Mouse (Mus musculus) ES-E14 (cell line): ENCODE results near the gene Pdyn. TPM values are rescaled to one million over a fixed set of nuclear protein-coding genes. Genes with fewer than 3 reads are reported as not detected.

Experiments used
- DNase-seq: peaks from one replicate; pipeline ENCODE4 v3.0.0-alpha.2; 2013; ENCODE audit warnings: low read depth, low spot score
- H3K27ac ChIP-seq: 2 replicates; pipeline ENCODE4 v1.5.1; 2012; ENCODE audit warnings: low read depth, mild to moderate bottlenecking, low read length, moderate library complexity, mixed read lengths; ENCODE audit not compliant: poor library complexity, insufficient read depth, severe bottlenecking
- H3K36me3 ChIP-seq: 2 replicates; pipeline ENCODE4 v1.6.1; 2012; ENCODE audit warnings: mild to moderate bottlenecking, low read length, moderate library complexity, mixed read lengths; ENCODE audit not compliant: control insufficient read depth, poor library complexity, insufficient read depth, severe bottlenecking
- H3K4me1 ChIP-seq, 2 experiments: fragments of 150-350 bp in 1 of 2; sonication (generic) in 1 of 2; 2 replicates each; pipeline ENCODE4 v1.6.1; 2012; ENCODE audit warnings: low read length in 2 of 2, mild to moderate bottlenecking in 1 of 2, mixed read lengths in 1 of 2; ENCODE audit not compliant: control insufficient read depth in 2 of 2, insufficient read depth in 2 of 2, poor library complexity in 1 of 2
- H3K4me3 ChIP-seq, 2 experiments: fragments of 150-350 bp in 1 of 2; sonication (generic) in 1 of 2; 2 replicates each; pipeline ENCODE4 v1.5.1; 2012; ENCODE audit warnings: low read length in 2 of 2, low read depth in 1 of 2, mild to moderate bottlenecking in 1 of 2, mixed read lengths in 1 of 2; ENCODE audit not compliant: insufficient read depth in 1 of 2, poor library complexity in 1 of 2, severe bottlenecking in 1 of 2
- H3K9ac ChIP-seq: 2 replicates; pipeline ENCODE4 v1.6.1; 2012; ENCODE audit warnings: low read depth, mild to moderate bottlenecking, low read length, mixed read lengths; ENCODE audit not compliant: poor library complexity, insufficient read depth, severe bottlenecking
- H3K9me3 ChIP-seq: fragments of 150-350 bp; sonication (generic); 2 replicates; pipeline ENCODE4 v1.6.1; 2012; ENCODE audit warnings: low read depth, mild to moderate bottlenecking, low read length; ENCODE audit not compliant: control insufficient read depth, insufficient read depth
- CHD2 ChIP-seq: IDR thresholded peaks from 2 replicates; pipeline ENCODE4 v1.6.1; 2014; ENCODE audit warnings: mild to moderate bottlenecking, low read depth, low read length, inconsistent platforms
- HCFC1 ChIP-seq: IDR thresholded peaks from 2 replicates; pipeline ENCODE4 v1.6.1; 2012; ENCODE audit warnings: low read length, inconsistent platforms, borderline replicate concordance; ENCODE audit not compliant: insufficient read depth
- MAFK ChIP-seq: IDR thresholded peaks from 2 replicates; pipeline ENCODE4 v1.6.1; 2014; ENCODE audit warnings: mild to moderate bottlenecking, low read depth, low read length, inconsistent platforms; ENCODE audit not compliant: insufficient read depth
- ZC3H11A ChIP-seq: IDR thresholded peaks from 2 replicates; pipeline ENCODE4 v1.6.1; 2012; ENCODE audit warnings: low read depth, mild to moderate bottlenecking, inconsistent platforms, low read length, borderline replicate concordance
- ZNF384 ChIP-seq: IDR thresholded peaks from 2 replicates; pipeline ENCODE4 v1.6.1; 2012; ENCODE audit warnings: low read depth, low read length, inconsistent platforms
- in situ Hi-C, 2 experiments: fragments of 600-800 bp; cut with MboI; formaldehyde crosslinking; loops; one replicate each; pipeline ENCODE4 v1.15.1; 2025; ENCODE audit warnings: low sequenced_read_pairs in 2 of 2, inconsistent platforms in 1 of 2; ENCODE audit not compliant: unreplicated experiment in 2 of 2
- total RNA-seq: library from RNA; depleted of rRNA; stranded (reverse); fragments of 300-350 nt; gene quantifications from 2 replicates; pipeline ENCODE4 v1.2.3, GENCODE M21; 2012; rRNA removed

Gene Pdyn
- 1.6 and 3.3 TPM in 2 replicates for total RNA-seq

GRCm38 (mm10) chr2:129699484-129700158 lies at the start of gene Pdyn:
Gene Pdyn, minus strand, starts transcription at chr2:129699844.
- Histone ChIP-seq H3K4me1 (peaks cover 0 to 19% of the 10 kb centered on the region in 2 experiments; a peak in 2 of 4 replicates), H3K9ac (no peak within 1 kb of the TSS), H3K36me3 (no peaks in the 10 kb centered on the region), H3K9me3 (no peaks in the 10 kb centered on the region), H3K4me3 (peak within 1 kb of the TSS; percentile 8 to 41; a peak in 2 of 4 replicates), H3K27ac (no peak within 1 kb of the TSS)
- DNase-seq = no peak
- TF ChIP-seq ZC3H11A (no peak), HCFC1 (no peak), MAFK (no peak), CHD2 (no peak), ZNF384 (no peak)
- in situ Hi-C loops = loop anchor here in 1 of 2 experiments (25.0 kb wide), 1 partner anchor 163 kb away; no protein-coding TSS in a partner anchor

DNA sequence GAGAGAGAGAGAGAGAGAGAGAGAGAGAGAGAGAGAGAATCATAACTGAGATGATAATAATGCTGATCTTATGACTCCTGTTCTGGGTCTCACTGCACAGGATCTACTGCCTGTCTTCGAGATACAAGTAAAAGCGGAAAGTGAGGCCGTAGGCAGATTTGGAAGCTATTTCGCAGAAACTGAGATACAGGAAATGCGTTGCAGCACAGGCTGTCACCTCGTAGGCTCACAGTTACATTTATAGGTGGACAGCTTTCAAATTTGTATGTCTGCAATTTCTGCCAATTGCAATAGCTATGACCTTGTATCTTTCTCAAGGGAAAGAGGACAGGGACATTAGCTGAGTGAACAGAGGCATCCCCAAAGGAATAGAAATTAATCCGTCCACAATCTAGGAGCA lies 42.4 kb upstream of the Pdyn start:
- Histone ChIP-seq H3K4me1 (no peaks in the 10 kb centered on the region), H3K27ac (no peak overlapping the region), H3K4me3 (no peak overlapping the region), H3K9me3 (no peaks in the 10 kb centered on the region; the same call in 1 of the 2 replicates), H3K36me3 (no peaks in the 10 kb centered on the region), H3K9ac (no peak overlapping the region)
- in situ Hi-C loops = no loop called here
- TF ChIP-seq CHD2 (no peak), ZNF384 (no peak), ZC3H11A (no peak), MAFK (no peak), HCFC1 (no peak)
- DNase-seq = no peak

DNA sequence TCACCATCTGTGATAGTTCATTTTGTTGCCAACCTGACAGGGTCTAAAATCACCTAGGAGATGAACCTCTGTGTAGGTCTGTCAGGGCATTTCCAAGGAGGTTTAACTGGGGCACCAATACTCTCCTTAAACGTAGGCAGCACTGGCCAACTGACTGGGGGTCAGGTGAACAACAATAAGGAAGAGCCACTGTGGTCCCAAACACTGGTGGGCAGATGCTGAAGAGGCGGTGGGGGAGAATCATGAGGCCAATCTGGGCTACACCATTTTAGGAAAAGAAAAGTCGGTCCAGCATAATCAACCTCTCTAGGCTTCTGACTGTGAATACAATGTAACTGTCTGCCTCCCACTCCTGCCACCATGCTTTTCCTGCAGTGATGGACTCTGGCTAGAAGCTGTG lies 40.9 kb upstream of the Pdyn start:
- in situ Hi-C loops = no loop called here
- Histone ChIP-seq H3K9ac (no peak overlapping the region), H3K27ac (no peak overlapping the region), H3K36me3 (no peaks in the 10 kb centered on the region), H3K9me3 (no peaks in the 10 kb centered on the region; the same call in 1 of the 2 replicates), H3K4me3 (no peak overlapping the region), H3K4me1 (no peaks in the 10 kb centered on the region)
- no peak for DNase-seq
- TF ChIP-seq MAFK (no peak), CHD2 (no peak), ZNF384 (no peak), ZC3H11A (no peak), HCFC1 (no peak)

DNA sequence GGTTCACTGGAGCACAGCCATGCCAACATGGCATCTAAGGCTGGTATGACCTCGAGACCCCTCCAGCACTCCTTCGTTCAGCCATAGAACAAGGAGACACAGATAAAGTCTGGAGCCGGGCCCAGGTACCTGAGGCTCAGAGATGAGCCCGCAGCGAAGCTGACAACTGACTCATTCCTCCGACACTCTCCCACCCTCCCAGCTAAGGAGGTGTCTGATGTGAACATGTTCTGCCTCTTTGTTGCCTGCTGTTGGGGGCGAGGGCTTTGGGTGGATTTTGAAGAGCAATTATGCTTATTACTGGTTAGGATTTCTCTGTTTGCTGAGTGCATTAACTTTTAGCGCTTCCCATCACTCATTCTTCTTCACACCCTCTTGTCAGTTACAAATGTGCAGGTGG lies 34.4 kb upstream of the Pdyn start:
- in situ Hi-C loops = no loop called here

More for the DNA sequence above, 34.4 kb upstream of the Pdyn start:
- Histone ChIP-seq H3K9ac (no peak overlapping the region), H3K36me3 (no peaks in the 10 kb centered on the region), H3K27ac (no peak overlapping the region), H3K9me3 (no peaks in the 10 kb centered on the region), H3K4me3 (no peak overlapping the region), H3K4me1 (no peaks in the 10 kb centered on the region)
- DNase-seq = no peak
- TF ChIP-seq ZC3H11A (no peak), HCFC1 (no peak), ZNF384 (no peak), MAFK (no peak), CHD2 (no peak)
